Mouse (Mus musculus): ENCODE measurements around the gene Mta1.

Mta1 gene

DNA sequence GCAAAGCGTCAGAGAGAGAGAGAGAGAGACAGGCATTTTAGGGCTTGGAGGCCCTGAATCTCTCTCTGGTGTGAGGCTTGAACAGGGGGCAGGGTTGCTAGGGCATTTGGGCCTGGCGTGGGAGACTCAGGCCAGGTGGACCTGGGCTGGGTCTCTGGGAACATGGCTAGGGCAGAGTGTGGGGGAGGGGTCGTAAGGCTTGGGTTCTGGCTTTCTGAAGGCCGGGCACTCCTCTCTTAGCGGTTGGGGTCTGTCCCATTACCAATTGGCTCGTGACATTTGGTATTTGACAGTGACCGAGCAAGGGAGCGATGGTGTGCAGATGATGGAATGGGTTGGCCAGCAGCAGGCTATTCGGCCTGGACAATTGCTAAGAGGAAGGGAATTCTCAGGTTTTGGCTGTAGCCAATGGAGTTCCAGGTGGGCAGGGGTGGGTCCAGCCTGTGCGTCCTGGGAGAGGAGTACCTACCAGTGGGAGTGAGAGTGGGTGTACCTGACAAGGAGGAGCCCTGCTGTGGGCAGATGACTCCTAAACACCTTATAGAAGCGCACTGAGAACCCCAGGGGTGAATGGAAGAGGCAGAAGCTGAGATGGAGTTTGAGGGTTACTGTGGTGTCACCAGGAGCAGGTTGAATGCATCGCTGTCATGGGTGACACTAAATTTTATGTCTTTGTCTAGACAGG is 88.4 kb downstream of the Mta1 start:
- DNase-seq (ENCODE audit: low read depth), result no peak

Measured in c-Kit-positive CD71-negative TER-119-negative erythroid progenitor cells, embryonic 14.5 days (primary cell).